Mouse (Mus musculus) lung, postnatal 0 days (tissue): ENCODE results near the gene Phgdh.

Experiments used
- CTCF ChIP-seq: IDR thresholded peaks from 2 replicates; pipeline ENCODE4 v1.5.1; 2016; ENCODE audit warnings: antibody characterized with exemption, mild to moderate bottlenecking
- EP300 ChIP-seq: IDR thresholded peaks from 2 replicates; pipeline ENCODE4 v1.6.1; 2016; ENCODE audit warnings: antibody characterized with exemption, mild to moderate bottlenecking, control low read depth

GRCm38 (mm10) chr3:98356632-98357370, 17.0 kb upstream of the Phgdh start:
- TF ChIP-seq CTCF (no peak), EP300 (no peak)
